Mouse (Mus musculus) CD4-positive helper T cell, adult 2 months (primary cell): ENCODE results near the gene Sipa1l2.

ENCODE experiments used
- DNase-seq: peaks from one replicate; pipeline ENCODE4 v3.0.0-alpha.2; 2012; ENCODE audit warnings: low read depth, missing footprints, low spot score

The Sipa1l2 gene

DNA sequence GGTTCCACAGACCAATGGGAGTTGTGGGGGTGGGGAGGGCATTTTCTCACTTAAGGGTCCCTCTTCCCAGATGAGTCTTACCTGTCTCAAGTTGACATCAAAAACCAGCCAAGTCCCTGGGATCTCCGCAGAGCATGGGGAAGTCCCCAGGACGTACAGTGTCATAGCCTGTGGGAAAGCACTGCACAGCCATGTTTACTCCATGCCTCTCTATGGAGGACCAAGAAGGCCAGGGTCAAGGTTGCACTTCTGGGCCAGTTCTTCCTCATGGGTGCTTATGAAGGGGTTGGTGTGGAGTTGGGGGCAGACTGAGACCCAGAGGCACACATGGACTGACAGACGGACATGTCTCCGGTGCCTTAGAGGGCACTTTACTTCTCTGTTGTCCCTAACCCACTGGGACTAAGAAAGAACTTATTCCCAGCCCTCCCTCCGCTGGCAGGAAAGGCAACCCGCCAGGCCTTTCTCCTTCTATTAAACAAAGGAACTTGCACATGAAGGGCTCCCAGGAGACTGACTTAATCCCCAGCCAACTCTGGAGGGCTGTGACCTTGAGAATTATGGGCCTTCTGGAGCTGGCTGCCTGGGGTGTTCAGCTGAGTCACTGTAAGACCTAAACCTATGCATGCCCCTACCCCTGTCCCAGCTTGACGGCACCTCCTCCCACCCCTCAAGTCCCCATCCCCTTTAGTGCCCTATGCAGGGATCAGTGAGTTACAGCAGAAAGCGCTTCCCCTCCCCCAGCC is 199.9 kb downstream of the Sipa1l2 start:
- no peak for DNase-seq

DNA sequence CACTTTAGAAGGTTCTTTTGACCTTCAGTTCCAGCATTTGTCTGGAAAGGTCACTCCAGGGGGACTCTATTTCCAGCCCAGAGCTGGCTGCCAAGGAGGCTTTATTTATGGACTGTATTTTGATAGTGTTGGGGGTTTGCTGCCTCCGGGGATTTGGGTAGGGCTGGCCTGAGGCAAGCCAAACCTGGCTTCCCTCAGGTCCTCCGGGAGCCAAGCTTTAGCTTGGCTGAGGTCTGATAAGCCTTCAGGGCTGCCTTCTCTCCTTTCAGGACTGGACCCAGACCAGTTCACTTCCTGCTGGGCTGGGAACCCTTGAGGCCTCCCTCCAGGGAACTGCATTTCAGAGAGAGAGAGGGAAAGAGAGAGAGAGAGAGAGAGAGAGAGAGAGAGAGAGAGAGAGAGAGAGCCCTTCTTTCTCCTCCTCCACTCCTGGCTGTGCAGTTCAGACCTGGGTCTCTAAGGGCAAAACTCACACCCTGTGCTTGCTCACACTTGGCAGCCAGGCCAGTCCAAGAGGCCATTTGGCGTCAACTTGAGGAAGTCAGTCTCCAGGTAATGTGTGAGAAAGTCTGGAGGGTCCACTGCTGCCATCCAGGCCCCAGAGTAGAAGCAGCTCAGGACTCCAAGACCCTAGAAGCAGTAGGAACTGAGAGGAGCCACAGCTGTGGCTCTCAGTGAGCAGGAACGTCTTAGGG is 201.1 kb downstream of the Sipa1l2 start:
- DNase-seq = no peak
